Mouse (Mus musculus) hindbrain, postnatal 0 days (tissue): ENCODE data around the gene Rps10. TPM values are rescaled to one million over a fixed set of nuclear protein-coding genes. Genes with fewer than 3 reads are reported as not detected.

Experiments used
- ATAC-seq: fragments of 200-750 bp; cut with Nextera tagmentation; 2 replicates; pipeline ENCODE4 v1.8.0; 2017; ENCODE audit warnings: mild to moderate bottlenecking, moderate TSS enrichment, moderate library complexity
- DNase-seq: peaks from one replicate; pipeline ENCODE4 v3.0.0-alpha.2; 2015; ENCODE audit warnings: low spot score
- H3K27ac ChIP-seq: fragments of 300-500 bp; sonication (generic); 2 replicates; pipeline ENCODE4 v1.5.1; 2014; ENCODE audit warnings: mild to moderate bottlenecking
- H3K27me3 ChIP-seq: fragments of 300-500 bp; sonication (generic); 2 replicates; pipeline ENCODE4 v1.6.1; 2014; ENCODE audit warnings: low read length, mixed read lengths; ENCODE audit not compliant: insufficient read depth
- H3K36me3 ChIP-seq: fragments of 300-500 bp; sonication (generic); 2 replicates; pipeline ENCODE4 v1.6.1; 2014; ENCODE audit warnings: low read length, mixed read lengths; ENCODE audit not compliant: insufficient read depth
- H3K4me1 ChIP-seq: fragments of 300-500 bp; sonication (generic); 2 replicates; pipeline ENCODE4 v1.6.1; 2014; ENCODE audit warnings: antibody characterized with exemption, low read length, mixed read lengths; ENCODE audit not compliant: insufficient read depth
- H3K4me2 ChIP-seq: fragments of 300-500 bp; sonication (generic); 2 replicates; pipeline ENCODE4 v1.6.1; 2014; ENCODE audit warnings: low read depth, mild to moderate bottlenecking, low read length, moderate library complexity, mixed read lengths
- H3K4me3 ChIP-seq: fragments of 300-500 bp; sonication (generic); 2 replicates; pipeline ENCODE4 v1.5.1; 2014; ENCODE audit warnings: low read length
- H3K9ac ChIP-seq: fragments of 300-500 bp; sonication (generic); replicated peaks from 2 replicates; pipeline ENCODE4 v1.6.1; 2014; ENCODE audit warnings: mild to moderate bottlenecking, low read length, moderate library complexity, mixed read lengths
- H3K9me3 ChIP-seq: fragments of 300-500 bp; sonication (generic); 2 replicates; pipeline ENCODE4 v1.6.1; 2016; ENCODE audit warnings: low read length, mixed read lengths
- CTCF ChIP-seq: IDR thresholded peaks from 2 replicates; pipeline ENCODE4 v1.5.1; 2016; ENCODE audit warnings: antibody characterized with exemption, control low read depth, low read depth
- WGBS: fragments of 180-500 bp; shearing (Covaris S2); extraction: QIAGEN DNeasy Blood & Tissue Kit; methylation state at CpG from one replicate; pipeline ENCODE4 v1.1.7; 2014; 5-methylcytosine and 5-hydroxymethylcytosine counted together
- polyA plus RNA-seq: library from polyadenylated mRNA; unstranded; fragments of >200 nt; fragmentation: Nextera tagmentation; extraction: Ambion mirVana; gene quantifications from 2 replicates; pipeline ENCODE4 v1.2.1, GENCODE M21; 2015
- total RNA-seq: library from RNA; depleted of rRNA; stranded (reverse); fragments of >200 nt; gene quantifications from 2 replicates; pipeline ENCODE4 v1.2.3, GENCODE M21; 2014; rRNA removed

The Rps10 gene
- total and polyA plus RNA-seq, 2 experiments from 2014 or later, result 519 to 1,303 TPM

DNA sequence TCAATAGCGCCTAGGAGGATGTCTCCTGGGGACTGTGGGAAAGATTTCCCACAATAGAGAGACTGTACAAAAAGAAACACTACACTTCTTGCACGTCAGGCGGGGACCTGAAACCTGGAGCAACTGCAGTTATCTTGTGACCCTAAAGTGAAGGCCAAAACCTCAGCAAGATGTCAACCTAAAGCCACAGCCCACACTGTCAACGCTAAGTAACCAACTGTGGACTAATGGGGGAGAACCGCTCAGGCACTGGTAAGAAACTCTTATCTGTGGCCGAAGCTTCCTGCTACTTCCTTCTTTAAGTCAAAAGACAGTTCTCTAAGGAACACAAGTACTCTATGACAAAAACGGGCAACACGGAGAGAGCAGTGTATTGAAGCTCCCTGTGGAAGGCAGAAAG, 48.2 kb downstream of the Rps10 start:
- no peaks in the 10 kb centered on the region for H3K4me1 ChIP-seq
- H3K36me3 ChIP-seq, result peaks cover 16% of the 10 kb centered on the region; the same call in 1 of the 2 replicates
- ATAC-seq (no peak), DNase-seq (no peak)
- 73% methylated on average over 8 of the region's 8 CpGs for WGBS
- no peaks in the 10 kb centered on the region for H3K9me3 ChIP-seq
- TF ChIP-seq CTCF, result no peak
- no peak overlapping the region for H3K4me3 ChIP-seq
- no peaks in the 10 kb centered on the region for H3K27me3 ChIP-seq
- H3K27ac ChIP-seq, result no peak overlapping the region
- no peak overlapping the region for H3K4me2 ChIP-seq
- H3K9ac ChIP-seq, result no peak overlapping the region

- H3K36me3 ChIP-seq, result peaks cover 23% of the 10 kb centered on the region; the same call in 1 of the 2 replicates
- H3K4me3 ChIP-seq, result no peak overlapping the region
- peak; percentile 18 for DNase-seq
- no peaks in the 10 kb centered on the region for H3K4me1 ChIP-seq
- no peak overlapping the region for H3K4me2 ChIP-seq
- H3K9me3 ChIP-seq, result no peaks in the 10 kb centered on the region
- no peak overlapping the region for H3K9ac ChIP-seq
- H3K27ac ChIP-seq, result peak overlapping the region; percentile 42; the same call in 1 of the 2 replicates
- 56% methylated on average over 12 of the region's 12 CpGs for WGBS
- no peak for ATAC-seq
- no peak for TF ChIP-seq CTCF
- no peaks in the 10 kb centered on the region for H3K27me3 ChIP-seq
Measured at GRCm38 (mm10) chr17:27587252-27587651, 49.2 kb downstream of the Rps10 start.

DNA sequence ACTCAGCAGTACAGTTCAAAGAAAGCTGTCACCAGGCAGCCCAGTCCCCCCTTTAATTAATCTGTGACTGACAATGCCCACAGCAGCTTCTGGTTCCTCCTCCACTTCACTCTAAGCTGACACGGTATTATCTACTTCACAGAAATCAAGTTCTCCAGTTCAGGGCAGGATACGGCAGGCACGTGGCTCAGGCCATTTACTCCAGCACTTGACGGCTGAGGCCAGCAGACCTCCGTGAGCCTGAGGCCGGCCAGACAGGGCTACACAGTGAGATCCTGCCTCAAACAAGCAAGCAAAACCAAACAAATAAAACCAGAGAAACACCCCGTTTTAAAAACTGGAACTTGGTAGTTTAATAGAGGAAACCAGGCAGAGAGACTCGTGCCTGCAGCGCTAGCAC, 49.8 kb downstream of the Rps10 start:
- Histone ChIP-seq H3K36me3 (peaks cover 27% of the 10 kb centered on the region; the same call in 1 of the 2 replicates), H3K4me1 (no peaks in the 10 kb centered on the region), H3K9ac (no peak overlapping the region), H3K4me3 (no peak overlapping the region), H3K9me3 (no peaks in the 10 kb centered on the region), H3K27me3 (no peaks in the 10 kb centered on the region), H3K27ac (peak overlapping the region; percentile 42; the same call in 1 of the 2 replicates), H3K4me2 (no peak overlapping the region)
- ATAC-seq, result no peak
- TF ChIP-seq CTCF, result no peak
- 59% methylated on average over 9 of the region's 9 CpGs for WGBS
- peak; percentile 1 for DNase-seq

DNA sequence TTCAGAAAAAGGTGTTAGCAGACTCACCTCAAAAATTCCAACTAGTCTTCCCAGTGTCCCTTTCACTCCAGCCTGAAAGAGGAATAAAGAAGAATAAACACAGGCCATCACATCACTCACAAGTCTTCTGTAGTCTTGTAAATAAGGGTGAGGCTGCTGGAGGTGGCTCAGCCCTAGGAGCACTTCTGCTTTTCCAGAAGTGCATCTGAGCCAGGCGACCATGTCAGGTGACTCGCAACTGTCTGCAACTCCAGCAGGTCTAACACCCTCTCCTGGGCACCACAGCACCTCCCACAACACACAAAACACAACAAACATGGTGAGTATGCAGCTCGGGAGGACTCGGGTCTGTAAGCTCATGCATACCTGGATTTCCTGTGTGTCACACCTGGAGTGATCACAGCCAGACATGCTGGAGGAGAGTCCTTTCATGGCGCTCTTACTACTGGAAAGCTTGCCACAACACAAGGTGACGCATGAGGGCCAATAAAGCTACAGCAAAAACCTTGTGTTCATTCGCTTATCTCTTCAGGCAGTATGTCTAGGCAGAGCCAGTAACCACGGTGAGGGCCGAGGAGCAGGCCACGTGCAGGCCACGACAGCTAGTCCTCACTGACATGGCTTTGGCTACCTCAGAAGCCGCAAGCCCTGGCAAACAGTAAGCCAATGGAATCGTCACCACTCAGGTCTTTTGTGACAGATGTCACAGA, 53.1 kb downstream of the Rps10 start:
- H3K4me1 ChIP-seq, result no peaks in the 10 kb centered on the region
- no peak for ATAC-seq
- H3K27ac ChIP-seq, result no peak overlapping the region
- no peak overlapping the region for H3K9ac ChIP-seq
- no peaks in the 10 kb centered on the region for H3K27me3 ChIP-seq
- peaks cover 27% of the 10 kb centered on the region; the same call in 1 of the 2 replicates for H3K36me3 ChIP-seq
- no peak overlapping the region for H3K4me2 ChIP-seq
- WGBS, result 81% methylated on average over 13 of the region's 13 CpGs
- no peak overlapping the region for H3K4me3 ChIP-seq
- no peak for DNase-seq
- TF ChIP-seq CTCF, result no peak
- no peaks in the 10 kb centered on the region for H3K9me3 ChIP-seq

Other genes with a start within 250 kb of the Rps10 start
- 34.3 and 38.8 TPM in 2 replicates for gene Grm4, start 115.3 kb downstream of the Rps10 start, total RNA-seq
- 8.7 and 10.1 TPM in 2 replicates for gene Grm4, start 115.3 kb downstream of the Rps10 start, polyA plus RNA-seq
- 142 and 170 TPM in 2 replicates for gene Hmga1, start 80.2 kb downstream of the Rps10 start, total RNA-seq
- 130 and 145 TPM in 2 replicates for gene Hmga1, start 80.2 kb downstream of the Rps10 start, polyA plus RNA-seq
- 50.2 and 59.6 TPM in 2 replicates for gene AI413582, start 70.9 kb downstream of the Rps10 start, total RNA-seq
- gene AI413582, start 70.9 kb downstream of the Rps10 start, polyA plus RNA-seq, result 92.7 and 95.3 TPM in 2 replicates
- gene Nudt3, start 13.2 kb downstream of the Rps10 start, total RNA-seq, result 252 and 264 TPM in 2 replicates
- gene Nudt3, start 13.2 kb downstream of the Rps10 start, polyA plus RNA-seq, result 210 and 220 TPM in 2 replicates
- gene RPS10-NUDT3, start 1.4 kb downstream of the Rps10 start, total RNA-seq, result not detected in 2 replicates
- gene RPS10-NUDT3, start 1.4 kb downstream of the Rps10 start, polyA plus RNA-seq, result not detected in 2 replicates
- 38.3 and 62.9 TPM in 2 replicates for gene Pacsin1, start 18.8 kb upstream of the Rps10 start, total RNA-seq
- 80.0 and 85.1 TPM in 2 replicates for gene Pacsin1, start 18.8 kb upstream of the Rps10 start, polyA plus RNA-seq
- 2.1 TPM in 2 replicates for gene Spdef, start 92.3 kb upstream of the Rps10 start, total RNA-seq
- gene Spdef, start 92.3 kb upstream of the Rps10 start, polyA plus RNA-seq, result 1.7 and 1.8 TPM in 2 replicates
- gene D17Wsu92e, start 184.0 kb upstream of the Rps10 start, total RNA-seq, result 73.4 and 89.6 TPM in 2 replicates
- 10.3 and 10.5 TPM in 2 replicates for gene D17Wsu92e, start 184.0 kb upstream of the Rps10 start, polyA plus RNA-seq
- gene Snrpc, start 201.5 kb upstream of the Rps10 start, total RNA-seq, result 124 and 146 TPM in 2 replicates
- 235 TPM in 2 replicates for gene Snrpc, start 201.5 kb upstream of the Rps10 start, polyA plus RNA-seq
- 18.1 and 19.9 TPM in 2 replicates for gene Uhrf1bp1, start 219.8 kb upstream of the Rps10 start, total RNA-seq
- 3.4 and 3.6 TPM in 2 replicates for gene Uhrf1bp1, start 219.8 kb upstream of the Rps10 start, polyA plus RNA-seq